Mouse (Mus musculus): Measurements from ENCODE around the gene Evi2.

DNA sequence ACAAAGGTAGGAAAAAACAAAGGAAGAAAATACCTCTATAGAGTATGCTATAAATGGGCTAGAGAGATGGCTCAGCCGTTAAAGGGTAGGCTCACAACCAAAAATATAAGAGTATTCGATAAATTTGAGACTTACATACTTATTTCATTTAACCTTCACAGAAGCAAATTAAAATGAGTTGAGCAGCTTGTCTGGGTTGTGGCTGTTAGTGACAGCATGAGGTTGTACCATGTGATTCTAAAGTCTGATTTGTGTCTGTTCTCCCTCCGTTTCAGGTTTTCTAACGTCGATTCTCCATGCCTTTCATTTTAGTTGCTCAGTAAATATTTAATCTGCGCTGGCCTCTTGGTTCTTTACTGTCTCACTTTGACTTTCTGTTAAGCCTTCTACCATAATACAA lies 11.1 kb downstream of the Evi2 start:
- no peak for TF ChIP-seq CTCF (IDR thresholded peaks at IDR 0.05)
- no peak for TF ChIP-seq EP300 (IDR thresholded peaks at IDR 0.05)

All from lung, postnatal 0 days (tissue).